Mouse (Mus musculus): ENCODE measurements around the gene Mpc1. TPM values are rescaled to one million over a fixed set of nuclear protein-coding genes. Genes with fewer than 3 reads are reported as not detected.
"Not testable (repeated sequence)": the region's sequence is repeated elsewhere in the genome, so short reads cannot be mapped to it uniquely, and the experiment has no call there.

Mpc1 gene
- total RNA-seq, 2 experiments from 2014 or later: 805 to 817 TPM

DNA sequence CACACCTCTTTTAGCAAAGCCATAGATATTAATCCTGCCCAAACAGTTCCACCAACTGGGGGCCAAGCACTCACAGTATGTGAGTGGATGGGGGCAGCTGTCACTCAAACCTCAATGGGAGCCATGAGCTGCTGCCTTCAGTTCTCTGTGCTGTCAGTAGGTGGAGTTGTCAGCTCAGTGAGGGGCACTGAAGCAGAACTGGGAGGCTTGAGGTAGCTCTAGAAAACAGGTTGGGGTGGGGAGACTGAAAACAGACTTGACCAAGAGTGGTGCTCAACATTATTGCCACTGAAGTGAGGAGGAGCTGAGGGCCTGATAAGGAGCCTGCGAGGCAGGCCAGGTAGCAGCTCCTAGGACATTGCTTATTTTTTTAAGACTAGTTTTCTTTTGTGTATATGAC, 33.5 kb downstream of the Mpc1 start:
- intact Hi-C loops (cut with DNase I): no loop called here
- DNase-seq: no peak

DNA sequence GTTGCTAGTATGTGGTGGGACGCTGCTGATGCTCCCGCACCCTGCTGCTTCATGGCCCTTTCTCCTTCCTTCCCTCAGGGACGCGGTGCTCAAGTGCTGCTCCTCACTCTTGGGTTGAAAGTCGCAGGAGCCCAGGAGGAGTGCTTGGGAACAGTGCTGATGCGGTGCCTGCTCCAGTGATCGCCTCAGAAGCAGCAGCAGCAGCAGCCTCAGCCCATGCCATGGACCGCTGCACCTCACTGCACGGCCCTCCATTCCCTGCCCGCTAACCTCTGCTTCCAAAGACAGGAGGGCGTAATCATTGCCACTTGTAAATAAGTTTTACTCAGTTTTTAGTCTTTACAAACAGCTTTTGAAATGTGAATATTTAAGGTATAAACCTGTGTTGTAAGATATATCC, 44.2 kb downstream of the Mpc1 start:
- DNase-seq; intact Hi-C loops (cut with DNase I): not testable (repeated sequence)

DNA sequence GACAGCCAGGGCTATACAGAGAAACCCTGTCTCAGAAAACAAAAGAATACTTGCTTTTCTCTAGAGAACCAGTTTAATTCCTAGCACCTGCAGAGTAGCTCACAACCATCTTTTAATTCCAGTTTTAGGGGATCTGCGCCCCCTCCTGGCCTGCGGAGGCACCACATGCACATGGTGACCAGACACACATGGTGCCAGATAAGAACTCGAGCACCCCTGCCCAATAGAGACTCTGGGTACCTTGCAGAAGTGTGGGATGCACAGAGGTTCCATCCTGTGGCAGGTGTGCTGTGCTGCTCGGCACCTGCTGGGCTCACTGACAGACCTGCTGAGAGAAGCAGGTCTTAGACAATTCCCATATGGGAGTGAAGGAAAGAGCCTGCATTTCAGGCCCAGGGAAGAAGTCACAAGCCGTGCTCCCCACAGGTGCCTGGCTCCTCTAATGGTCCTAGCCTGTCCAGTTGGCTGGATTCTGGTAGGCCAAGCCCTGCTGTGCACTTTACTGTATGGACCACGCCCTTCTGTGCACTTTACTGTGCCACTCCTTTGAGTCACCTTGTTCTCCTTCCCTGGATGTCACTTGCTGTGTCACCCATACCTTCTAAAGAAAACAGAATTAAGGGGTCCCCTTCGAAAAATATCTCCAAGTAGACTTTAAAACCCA, 45.9 kb downstream of the Mpc1 start:
- no peak for DNase-seq
- intact Hi-C loops (cut with DNase I): no loop called here

DNA sequence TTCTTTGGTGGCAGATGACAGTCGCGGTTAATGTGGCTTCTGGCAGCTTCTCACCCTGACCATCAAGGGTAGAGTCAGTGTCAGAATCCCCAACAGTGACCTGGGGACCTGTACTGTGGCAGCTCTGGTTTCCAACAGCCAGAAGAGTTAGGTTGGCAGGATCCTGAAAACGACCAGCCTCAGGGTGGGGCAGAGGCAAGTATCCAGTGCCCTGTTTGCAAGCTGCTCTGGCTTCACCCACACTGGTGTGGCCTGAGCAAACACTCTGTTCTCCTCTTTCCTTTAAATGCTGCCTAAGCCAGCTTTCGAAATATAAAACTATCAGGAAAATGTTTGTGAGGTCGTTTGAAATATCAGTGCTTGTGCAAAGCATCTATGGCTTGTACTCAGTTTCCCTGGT, 47.9 kb downstream of the Mpc1 start:
- intact Hi-C loops (cut with DNase I): no loop called here
- no peak for DNase-seq

DNA sequence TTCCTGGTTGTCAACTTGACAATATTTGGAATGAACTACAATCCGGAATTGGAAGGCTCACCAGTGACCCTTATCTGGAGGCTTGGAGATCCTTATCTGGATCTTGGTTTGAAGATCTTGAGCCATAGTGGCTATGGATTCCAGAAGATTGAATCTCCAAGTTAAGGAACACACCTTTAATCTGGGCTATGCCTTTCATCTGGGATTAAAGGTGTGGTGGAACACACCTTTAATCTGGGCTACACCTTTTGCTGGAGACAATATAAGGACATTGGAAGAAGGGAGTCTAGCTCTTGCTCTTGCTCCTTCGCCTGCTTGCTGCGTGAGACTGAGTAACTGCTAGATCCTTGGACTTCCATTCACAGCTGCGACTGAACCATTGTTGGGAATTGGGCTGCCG, 54.5 kb downstream of the Mpc1 start, which contains the start of gene Prr18:
Gene Prr18 (plus strand): TSS at position 301 of the 400 bp plus-strand sequence.
- DNase-seq; intact Hi-C loops (cut with DNase I): not testable (repeated sequence)

DNA sequence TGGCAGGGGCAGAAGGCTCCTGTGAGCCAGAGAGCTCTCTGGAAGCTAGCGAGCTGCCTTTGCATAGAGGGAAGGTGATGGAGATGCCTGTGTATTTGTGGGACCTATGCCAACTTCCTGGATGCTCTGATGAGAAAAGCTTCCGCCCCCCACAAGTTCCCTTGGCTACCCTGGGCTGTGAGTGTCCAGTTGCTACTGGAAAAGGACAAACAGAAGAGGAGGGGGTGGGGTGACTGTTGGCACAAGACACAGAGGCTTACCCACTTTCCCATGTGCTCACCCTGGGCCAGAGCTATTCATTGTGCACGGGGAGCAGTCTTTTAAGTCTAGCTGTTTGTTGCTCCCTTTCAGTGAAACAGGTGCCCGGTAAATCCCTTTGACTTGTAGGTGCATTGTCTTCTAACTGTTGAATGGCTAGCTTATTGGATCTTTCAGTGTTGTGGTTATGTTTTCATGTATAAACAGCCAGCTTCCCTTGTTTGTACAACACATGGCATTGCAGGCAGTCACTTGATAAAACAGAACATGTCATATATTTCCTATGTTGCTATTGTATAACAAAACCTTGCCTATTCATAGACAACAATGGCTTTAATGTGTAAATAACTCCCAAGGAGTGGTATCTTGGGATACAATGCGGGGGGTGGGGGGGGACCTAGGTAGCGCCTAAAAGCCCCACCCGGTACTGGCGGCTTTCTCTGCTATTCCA, 57.1 kb downstream of the Mpc1 start:
- intact Hi-C loops (cut with DNase I): no loop called here
- no peak for DNase-seq

DNA sequence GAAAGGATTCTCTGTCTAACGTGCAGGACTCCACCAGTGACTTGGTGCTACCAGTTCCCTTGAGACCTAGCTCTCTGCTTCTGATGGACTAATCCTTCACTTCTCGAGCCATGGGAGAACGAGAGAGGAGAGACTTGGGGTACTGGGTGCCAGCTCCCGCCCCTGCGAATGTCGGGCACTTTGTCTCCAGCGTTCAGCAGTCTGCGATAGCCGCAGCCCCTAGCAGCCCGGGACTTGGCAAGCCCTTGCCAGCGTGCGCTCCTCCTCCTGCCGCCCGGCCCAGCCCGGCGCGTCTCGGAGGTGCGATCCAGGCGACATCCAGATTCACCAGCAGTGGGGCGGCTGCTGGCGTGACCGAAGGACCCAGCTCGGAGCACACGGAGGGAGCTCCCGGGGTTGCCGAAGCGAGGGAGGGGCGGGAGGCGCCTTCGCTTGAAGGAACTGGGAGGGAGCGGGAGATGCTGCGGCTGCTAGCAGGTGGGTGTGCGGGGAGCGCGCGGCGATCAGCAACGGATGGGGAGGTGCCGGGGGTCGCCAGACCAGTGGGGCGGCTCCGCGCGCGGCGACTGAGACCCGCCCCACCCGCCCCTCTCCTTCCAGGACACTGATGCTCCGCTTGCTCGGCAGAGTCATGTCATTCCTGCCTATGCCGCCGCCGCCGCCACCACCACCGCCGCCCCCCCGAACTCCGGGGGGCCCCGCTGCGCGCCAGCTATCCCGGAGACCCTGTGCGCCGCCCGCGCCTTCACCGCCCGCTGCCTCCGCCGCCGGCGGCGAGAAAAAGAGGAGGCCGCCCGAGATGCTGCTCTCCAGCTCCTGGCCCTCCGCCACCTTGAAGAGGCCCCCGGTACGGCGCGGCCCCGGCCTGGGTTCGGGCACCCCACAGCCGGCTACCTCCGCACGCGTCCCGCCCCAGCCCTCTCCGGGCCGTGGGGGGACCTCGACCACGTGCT, 58.0 kb downstream of the Mpc1 start:
- intact Hi-C loops (cut with DNase I): no loop called here
- peak in 1 of 2 experiments; percentile 22 for DNase-seq

DNA sequence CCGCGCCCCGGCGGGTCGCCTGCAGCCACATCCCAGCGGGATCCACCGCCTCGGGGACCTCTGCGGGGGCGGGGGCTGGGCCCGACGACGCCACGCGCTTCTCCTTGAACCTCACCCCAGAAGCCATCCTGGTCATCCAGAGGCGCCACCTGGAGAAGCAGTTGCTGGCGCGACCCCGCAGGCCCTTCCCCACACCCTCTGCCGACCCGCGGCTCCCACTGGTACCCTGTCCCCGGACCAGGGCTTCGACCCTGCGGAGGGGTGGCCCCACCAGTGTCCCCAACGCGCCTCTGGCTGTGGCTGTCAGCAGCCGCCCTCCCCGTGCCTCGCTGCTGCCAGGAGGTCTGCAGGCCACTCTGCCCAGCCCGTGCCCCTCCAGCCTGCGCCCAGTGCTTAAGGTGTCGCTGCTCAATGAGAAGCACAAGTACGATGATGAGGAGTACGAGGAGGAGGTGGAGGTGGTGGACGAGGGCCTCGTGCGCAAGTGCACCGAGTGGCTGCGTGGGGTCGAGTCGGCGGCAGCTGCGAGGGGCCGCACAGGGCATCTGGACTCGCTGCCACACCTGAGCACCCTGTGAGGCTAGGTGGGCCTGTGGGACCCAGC, 58.8 kb downstream of the Mpc1 start:
- intact Hi-C loops (cut with DNase I): no loop called here
- no peak for DNase-seq

DNA sequence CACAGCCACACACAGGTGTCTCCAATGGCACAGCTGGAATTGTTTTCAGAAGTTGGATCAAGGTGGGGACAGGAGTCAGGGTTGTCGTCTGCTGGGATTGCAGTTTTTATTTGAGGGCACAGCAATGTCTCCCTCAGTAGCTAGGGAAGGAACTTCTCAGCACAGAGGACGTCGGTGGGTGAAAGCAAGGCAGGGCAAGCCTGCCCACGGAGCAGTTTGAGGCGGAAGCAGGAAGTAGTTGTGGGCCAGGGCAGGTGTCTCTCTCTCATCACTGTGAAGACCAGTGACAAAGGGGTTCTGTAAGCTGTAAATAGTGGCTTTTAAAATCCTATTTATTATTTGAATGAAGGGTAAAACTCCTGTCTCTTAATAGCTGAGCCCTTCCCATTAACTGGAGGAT, 60.0 kb downstream of the Mpc1 start:
- no peak for DNase-seq
- intact Hi-C loops (cut with DNase I): no loop called here

DNA sequence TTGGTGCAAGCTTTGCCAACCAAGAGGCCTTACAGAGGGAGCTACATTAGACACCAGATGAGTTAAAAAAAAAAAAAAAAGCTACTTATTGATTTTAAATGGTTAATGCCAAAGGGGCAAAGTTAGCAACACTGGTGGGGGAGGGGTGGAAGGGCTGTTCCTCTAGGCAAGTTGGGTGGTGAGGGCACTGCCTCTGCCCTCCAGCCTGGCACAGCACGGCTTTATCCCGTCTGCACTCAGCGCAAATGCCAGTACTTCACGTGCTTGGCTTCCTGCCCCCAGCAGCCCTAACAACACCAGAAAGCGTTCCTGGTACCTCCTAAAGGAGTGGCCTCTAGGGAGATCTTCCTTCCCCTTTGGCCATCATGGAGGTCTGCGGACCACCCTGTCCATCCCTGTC, 60.7 kb downstream of the Mpc1 start:
- DNase-seq: no peak
- intact Hi-C loops (cut with DNase I): no loop called here

Other genes with a start within 250 kb of the Mpc1 start
- gene Gm49673, start 135.1 kb upstream of the Mpc1 start, total RNA-seq (2021): not detected
- gene Rnaset2a, start 134.8 kb upstream of the Mpc1 start, total RNA-seq (2021): 10 to 100 TPM; 27.4 to 27.5 TPM
- gene Fgfr1op, start 117.4 kb upstream of the Mpc1 start, total RNA-seq (2021): 10 to 100 TPM; 10.9 to 13.2 TPM
- gene Ccr6, start 46.9 kb upstream of the Mpc1 start, total RNA-seq (2021): not detected
- gene Sft2d1, start 28.2 kb downstream of the Mpc1 start, total RNA-seq (2021): 10 to 100 TPM; 13.9 to 16.6 TPM
- under 1 TPM; 0.17 to 0.22 TPM for gene Prr18, start 54.6 kb downstream of the Mpc1 start, total RNA-seq (2021)
- gene T2, start 73.1 kb downstream of the Mpc1 start, total RNA-seq (2021): under 1 TPM; 0.30 to 0.75 TPM
- not detected for gene T, start 151.5 kb downstream of the Mpc1 start, total RNA-seq (2021)
- 1 to 10 TPM; 2.7 to 3.5 TPM for gene Pde10a, start 242.5 kb downstream of the Mpc1 start, total RNA-seq (2021)